Mouse (Mus musculus) heart, adult 2 months (tissue): ENCODE measurements around the gene Arid5b.

Experiments
- CTCF ChIP-seq: fragments of 200-600 bp; IDR thresholded peaks from 2 replicates; pipeline ENCODE4 v1.8.1; 2022; ENCODE audit warnings: antibody characterized with exemption, mild to moderate bottlenecking, moderate library complexity
- EP300 ChIP-seq: fragments of 200-500 bp; IDR thresholded peaks from 2 replicates; pipeline ENCODE4 v1.6.1; 2011; ENCODE audit warnings: low read depth, low read length, control low read depth; ENCODE audit not compliant: insufficient read depth
- POLR2A ChIP-seq: fragments of 200-500 bp; IDR thresholded peaks from 2 replicates; pipeline ENCODE4 v1.6.1; 2011; ENCODE audit warnings: mild to moderate bottlenecking, low read depth, low read length, control low read depth; ENCODE audit not compliant: insufficient read depth

GRCm38 (mm10) chr10:68051316-68051933 is 227.1 kb downstream of the Arid5b start:
- TF ChIP-seq POLR2A (no peak), CTCF (no peak), EP300 (no peak)
